Comparison of ENCODE assay signal across 8 mouse cellular contexts in the genomic region with DNA sequence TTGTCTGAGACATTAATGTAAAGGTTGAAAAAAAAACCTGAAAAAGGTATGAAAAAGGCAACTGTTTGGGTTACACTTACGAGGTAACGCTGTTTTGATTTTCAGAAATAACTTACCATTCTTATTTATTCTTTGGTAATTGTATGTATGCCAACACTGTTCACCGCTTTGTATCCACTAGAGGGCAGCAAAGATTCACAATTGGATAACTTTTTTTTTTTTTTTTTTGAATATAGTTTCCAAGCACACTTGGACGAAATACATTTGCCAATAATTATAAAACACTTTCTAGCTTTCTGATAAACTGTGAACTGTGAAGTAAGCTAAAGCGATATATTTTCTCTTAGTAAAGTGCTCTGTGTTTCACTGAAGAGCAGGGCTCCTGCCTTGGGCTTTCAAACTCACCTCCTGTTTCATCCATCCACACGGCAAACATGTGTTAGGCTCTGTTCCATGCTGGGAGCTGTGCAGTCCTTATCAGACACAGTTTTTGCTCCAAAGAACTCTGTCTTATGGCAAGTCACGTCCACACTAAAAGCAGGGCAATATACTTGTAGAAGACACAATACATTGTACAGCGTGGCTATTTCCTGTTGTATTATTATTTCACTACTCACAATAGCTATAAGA. TPM values are rescaled to one million over a fixed set of nuclear protein-coding genes. Genes with fewer than 3 reads are reported as not detected.
DNase-seq lines count a peak whose midpoint lies in the region; ATAC-seq lines count a peak whose summit lies in the region.

No protein-coding gene starts in this region.

- H3K27me3 ChIP-seq in heart, embryonic 10.5 days (ENCODE audit: insufficient read depth, poor library complexity, severe bottlenecking), result no peaks in the 10 kb centered on the region
- no peaks in the 10 kb centered on the region for H3K27me3 ChIP-seq in embryonic facial prominence, embryonic 14.5 days (replicated peaks; ENCODE audit: control insufficient read depth, insufficient read depth, low read length)
- no peaks in the 10 kb centered on the region for H3K27me3 ChIP-seq in forebrain, embryonic 15.5 days

- H3K27ac ChIP-seq in heart, embryonic 10.5 days, result no peak overlapping the region
- H3K27ac ChIP-seq in embryonic facial prominence, embryonic 14.5 days (replicated peaks; ENCODE audit: low read depth, low read length), result no peak overlapping the region
- no peak overlapping the region for H3K27ac ChIP-seq in forebrain, embryonic 15.5 days (replicated peaks)

- H3K4me1 ChIP-seq in heart, embryonic 10.5 days, result no peaks in the 10 kb centered on the region
- no peaks in the 10 kb centered on the region for H3K4me1 ChIP-seq in embryonic facial prominence, embryonic 14.5 days (ENCODE audit: control insufficient read depth, insufficient read depth, low read length)
- 0 out of 2 replicates have a peak, but pooled peaks cover 11% of the 10 kb centered on the region for H3K4me1 ChIP-seq in forebrain, embryonic 15.5 days

- H3K9ac ChIP-seq in embryonic facial prominence, embryonic 14.5 days (ENCODE audit: low read depth, low read length), result no peak overlapping the region
- no peak overlapping the region for H3K9ac ChIP-seq in forebrain, embryonic 15.5 days (replicated peaks)

- H3K4me3 ChIP-seq in heart, embryonic 10.5 days, result no peak overlapping the region
- H3K4me3 ChIP-seq in embryonic facial prominence, embryonic 14.5 days (ENCODE audit: low read depth, low read length), result no peak overlapping the region
- H3K4me3 ChIP-seq in forebrain, embryonic 15.5 days, result no peak overlapping the region

- H3K36me3 ChIP-seq in heart, embryonic 10.5 days, result no peaks in the 10 kb centered on the region
- no peaks in the 10 kb centered on the region for H3K36me3 ChIP-seq in embryonic facial prominence, embryonic 14.5 days (ENCODE audit: control insufficient read depth, insufficient read depth, low read length)
- H3K36me3 ChIP-seq in forebrain, embryonic 15.5 days, result no peaks in the 10 kb centered on the region

- no peak for ATAC-seq in embryonic facial prominence, embryonic 14.5 days (ENCODE audit: low read depth)
- peak; percentile 63 for ATAC-seq in megakaryocyte progenitor cell, adult 5-6 weeks (replicated peaks; ENCODE audit: poor library complexity)
- ATAC-seq in forebrain, embryonic 15.5 days (replicated peaks), result no peak
- no peak for ATAC-seq in erythroid progenitor cell, adult 5-6 weeks (replicated peaks; ENCODE audit: low FRiP score, poor library complexity, severe bottlenecking)

- H3K9me3 ChIP-seq in heart, embryonic 10.5 days, result no peaks in the 10 kb centered on the region
- H3K9me3 ChIP-seq in embryonic facial prominence, embryonic 14.5 days (ENCODE audit: control insufficient read depth, low read length), result no peaks in the 10 kb centered on the region
- no peaks in the 10 kb centered on the region for H3K9me3 ChIP-seq in forebrain, embryonic 15.5 days

- H3K4me2 ChIP-seq in embryonic facial prominence, embryonic 14.5 days (ENCODE audit: low read depth, low read length), result peak overlapping the region; percentile 10; the same call in 1 of the 2 replicates
- H3K4me2 ChIP-seq in forebrain, embryonic 15.5 days (replicated peaks), result no peak overlapping the region

- WGBS in heart, embryonic 10.5 days, result 33% methylated on average over 8 of the region's 8 CpGs
- WGBS in embryonic facial prominence, embryonic 14.5 days, result 27% methylated on average over 8 of the region's 8 CpGs
- 29% methylated on average over 8 of the region's 8 CpGs for WGBS in forebrain, embryonic 15.5 days

- peak; percentile 6 to 56 for DNase-seq in heart, adult 18-20 months
- DNase-seq in heart, embryonic 10.5 days (ENCODE audit: low spot score), result no peak
- peak; percentile 46 for DNase-seq in thymus, postnatal 0 days (ENCODE audit: low spot score)
- no peak for DNase-seq in thymus, postnatal 36 days
- DNase-seq in embryonic facial prominence, embryonic 14.5 days (ENCODE audit: low spot score), result peak; percentile 64

RNA-seq across cellular contexts. Expression of a gene that starts 29.7 kb away (rescaled TPM):
- total RNA-seq in heart, adult 18-20 months (2021), result not detected
- not detected in 2 replicates for polyA plus RNA-seq in heart, embryonic 10.5 days (2016; fragmentation: Nextera tagmentation; extraction: Ambion mirVana)
- not detected in 2 replicates for polyA plus RNA-seq in thymus, postnatal 0 days (2015; fragmentation: Nextera tagmentation; extraction: Ambion mirVana)
- polyA plus RNA-seq in embryonic facial prominence, embryonic 14.5 days (2014; fragmentation: Nextera tagmentation; extraction: Ambion mirVana), result not detected in 2 replicates
- not detected in 2 replicates for total RNA-seq in megakaryocyte progenitor cell, adult 5-6 weeks (2015)
- not detected in 2 replicates for total RNA-seq in megakaryocyte progenitor cell, adult 5-6 weeks (2017)
- polyA plus RNA-seq in forebrain, embryonic 15.5 days (2015; fragmentation: Nextera tagmentation; extraction: Ambion mirVana), result not detected in 2 replicates
- total RNA-seq in erythroid progenitor cell, adult 5-6 weeks (2015; ENCODE audit: low replicate concordance), result not detected in 2 replicates
- total RNA-seq in erythroid progenitor cell, adult 5-6 weeks (2017; ENCODE audit: low replicate concordance), result not detected in 2 replicates

RNA-seq across cellular contexts. Expression of a gene that starts 34.2 kb away (rescaled TPM):
- total RNA-seq in heart, adult 18-20 months (2021), result under 1 TPM; 0.37 to 0.51 TPM
- 0.85 and 1.8 TPM in 2 replicates for polyA plus RNA-seq in heart, embryonic 10.5 days (2016; fragmentation: Nextera tagmentation; extraction: Ambion mirVana)
- 0.05 TPM in 1 of 2 replicates, not detected in the other for polyA plus RNA-seq in thymus, postnatal 0 days (2015; fragmentation: Nextera tagmentation; extraction: Ambion mirVana)
- polyA plus RNA-seq in embryonic facial prominence, embryonic 14.5 days (2014; fragmentation: Nextera tagmentation; extraction: Ambion mirVana), result 0.83 and 0.89 TPM in 2 replicates
- total RNA-seq in megakaryocyte progenitor cell, adult 5-6 weeks (2015), result not detected in 2 replicates
- not detected in 2 replicates for total RNA-seq in megakaryocyte progenitor cell, adult 5-6 weeks (2017)
- polyA plus RNA-seq in forebrain, embryonic 15.5 days (2015; fragmentation: Nextera tagmentation; extraction: Ambion mirVana), result 3.5 and 4.1 TPM in 2 replicates
- total RNA-seq in erythroid progenitor cell, adult 5-6 weeks (2015; ENCODE audit: low replicate concordance), result not detected in 2 replicates
- not detected in 2 replicates for total RNA-seq in erythroid progenitor cell, adult 5-6 weeks (2017; ENCODE audit: low replicate concordance)

RNA-seq across cellular contexts. Expression of a gene that starts 58.1 kb away (rescaled TPM):
- 1 to 10 TPM; 2.5 to 6.2 TPM for total RNA-seq in heart, adult 18-20 months (2021)
- polyA plus RNA-seq in heart, embryonic 10.5 days (2016; fragmentation: Nextera tagmentation; extraction: Ambion mirVana), result 40.6 and 43.0 TPM in 2 replicates
- 1.7 and 6.4 TPM in 2 replicates for polyA plus RNA-seq in thymus, postnatal 0 days (2015; fragmentation: Nextera tagmentation; extraction: Ambion mirVana)
- 21.9 and 34.4 TPM in 2 replicates for polyA plus RNA-seq in embryonic facial prominence, embryonic 14.5 days (2014; fragmentation: Nextera tagmentation; extraction: Ambion mirVana)
- total RNA-seq in megakaryocyte progenitor cell, adult 5-6 weeks (2015), result 0.49 and 1.1 TPM in 2 replicates
- 0.14 TPM in 1 of 2 replicates, not detected in the other for total RNA-seq in megakaryocyte progenitor cell, adult 5-6 weeks (2017)
- polyA plus RNA-seq in forebrain, embryonic 15.5 days (2015; fragmentation: Nextera tagmentation; extraction: Ambion mirVana), result 0.19 TPM in 1 of 2 replicates, not detected in the other
- not detected in 2 replicates for total RNA-seq in erythroid progenitor cell, adult 5-6 weeks (2015; ENCODE audit: low replicate concordance)
- not detected in 2 replicates for total RNA-seq in erythroid progenitor cell, adult 5-6 weeks (2017; ENCODE audit: low replicate concordance)

Comparison
In these comparisons a context has a peak if more than half of its experiments do, and no peak if none do; other contexts are left out.
1. DNase-seq: peak in heart, adult 18-20 months (2 of 2), thymus, postnatal 0 days (single experiment) and embryonic facial prominence, embryonic 14.5 days (single experiment); none in heart, embryonic 10.5 days (single experiment) and thymus, postnatal 36 days (0 of 2).